Mouse (Mus musculus) v-Abl transformed pro-B cells (cell line): ENCODE measurements at regions not wholly inside any gene's neighbourhood (a gene's known extent, or its start where the extent isn't known, plus 50 kb on each side); places are given as distances from the start of the nearest gene placed in this dataset.

Experiments used
- in situ Hi-C, 2 experiments: fragments of 400-800 bp; cut with MboI; formaldehyde crosslinking; loops; one replicate each; pipeline ENCODE4 v1.15.1; 2025; ENCODE audit not compliant: unreplicated experiment in 2 of 2

DNA sequence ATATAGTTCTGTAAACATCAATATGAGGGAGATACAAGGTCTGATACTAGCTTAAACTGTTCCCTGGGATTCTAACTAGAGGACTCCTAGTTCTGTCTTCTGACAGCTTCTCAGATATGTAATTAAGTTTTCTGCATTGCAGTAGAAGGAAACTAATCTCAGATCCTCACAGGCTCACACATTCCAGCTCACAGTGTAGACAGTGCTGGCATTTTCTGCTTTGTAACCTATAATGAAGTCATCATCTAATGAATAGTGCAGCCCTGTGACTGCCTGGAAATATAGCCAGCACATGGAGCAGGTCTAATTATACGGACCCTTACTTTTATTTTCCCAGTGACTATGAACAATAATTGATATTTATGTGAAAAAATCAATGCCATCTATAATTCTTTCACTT lies 331.2 kb upstream of the Celf2 start:
- in situ Hi-C loops: no loop called here

DNA sequence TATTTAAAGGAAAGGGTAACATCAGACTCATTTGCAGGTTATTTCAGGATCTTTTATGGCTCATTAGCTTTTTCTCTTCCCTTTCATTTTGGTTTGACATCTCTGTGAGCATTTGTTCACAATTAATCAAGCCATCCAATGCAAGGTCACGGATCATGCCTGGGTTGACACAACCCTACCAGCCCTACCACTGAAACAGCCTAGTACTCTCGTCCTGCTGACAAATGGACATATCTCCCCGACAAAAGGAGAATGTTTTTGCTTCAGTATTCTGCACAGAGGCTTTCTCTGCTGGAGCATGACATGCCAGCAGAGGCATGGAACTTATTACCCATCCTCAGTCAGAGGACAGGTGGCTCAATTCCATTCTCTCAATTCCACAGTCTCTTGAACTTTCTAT lies 328.5 kb upstream of the Celf2 start:
- in situ Hi-C loops: no loop called here

DNA sequence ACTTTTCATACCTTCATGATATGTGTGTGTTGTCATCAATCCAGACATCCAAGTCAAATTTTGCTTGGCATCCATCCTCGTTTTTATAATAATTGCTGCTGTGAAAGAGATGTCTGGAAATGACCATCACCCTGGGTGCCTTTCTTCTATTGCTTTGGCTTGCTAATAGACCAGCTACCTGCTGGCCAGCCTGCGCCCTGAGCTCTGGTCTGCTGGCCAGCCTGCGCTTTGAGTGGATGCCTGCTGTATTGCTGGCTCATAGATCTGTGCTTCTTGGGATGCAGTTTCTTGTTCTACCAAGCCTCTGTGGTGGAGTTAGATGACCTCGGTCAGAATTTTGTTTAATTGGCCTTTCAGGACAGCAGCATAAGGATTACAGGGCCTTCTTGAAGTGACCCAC lies 321.9 kb upstream of the Celf2 start:
- in situ Hi-C loops: no loop called here

DNA sequence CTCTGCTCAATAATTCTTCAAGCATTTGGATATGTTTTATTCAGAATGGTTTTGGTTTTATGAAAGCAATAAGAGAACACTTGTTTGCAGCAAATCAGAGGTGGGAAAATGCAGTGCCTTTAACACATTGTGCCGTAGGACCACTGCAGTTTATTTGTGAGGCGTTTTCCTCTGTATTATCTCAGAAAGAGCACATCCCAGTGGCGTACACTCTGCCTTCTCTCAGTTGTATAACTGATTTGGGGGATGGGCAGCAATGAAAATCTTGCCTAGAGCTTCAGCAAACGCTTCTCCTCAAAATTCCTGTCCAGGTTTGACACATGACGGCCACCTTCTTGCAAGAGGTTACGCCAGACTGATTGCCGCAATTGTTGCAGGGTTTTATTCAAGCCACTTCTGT lies 316.9 kb upstream of the Celf2 start:
- in situ Hi-C loops: no loop called here

DNA sequence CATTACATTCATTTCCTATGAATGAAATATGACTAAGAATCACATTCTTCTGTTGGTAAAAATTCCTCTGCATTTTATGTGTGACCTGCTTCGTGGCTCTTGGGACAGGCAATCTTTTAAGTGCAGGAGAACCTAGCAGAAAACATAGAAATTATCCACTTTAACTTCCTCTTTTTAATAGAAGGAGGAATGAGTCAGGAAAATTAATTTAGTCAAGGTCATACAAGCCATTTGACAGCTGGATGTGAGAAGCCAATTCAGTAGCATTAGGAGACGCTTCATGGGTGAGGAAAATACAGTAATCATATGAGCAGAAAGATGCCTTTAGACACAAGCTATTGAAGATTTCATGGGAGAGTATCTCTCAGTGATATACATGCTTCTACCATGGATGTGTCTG lies 287.1 kb upstream of the Celf2 start:
- in situ Hi-C loops: no loop called here

DNA sequence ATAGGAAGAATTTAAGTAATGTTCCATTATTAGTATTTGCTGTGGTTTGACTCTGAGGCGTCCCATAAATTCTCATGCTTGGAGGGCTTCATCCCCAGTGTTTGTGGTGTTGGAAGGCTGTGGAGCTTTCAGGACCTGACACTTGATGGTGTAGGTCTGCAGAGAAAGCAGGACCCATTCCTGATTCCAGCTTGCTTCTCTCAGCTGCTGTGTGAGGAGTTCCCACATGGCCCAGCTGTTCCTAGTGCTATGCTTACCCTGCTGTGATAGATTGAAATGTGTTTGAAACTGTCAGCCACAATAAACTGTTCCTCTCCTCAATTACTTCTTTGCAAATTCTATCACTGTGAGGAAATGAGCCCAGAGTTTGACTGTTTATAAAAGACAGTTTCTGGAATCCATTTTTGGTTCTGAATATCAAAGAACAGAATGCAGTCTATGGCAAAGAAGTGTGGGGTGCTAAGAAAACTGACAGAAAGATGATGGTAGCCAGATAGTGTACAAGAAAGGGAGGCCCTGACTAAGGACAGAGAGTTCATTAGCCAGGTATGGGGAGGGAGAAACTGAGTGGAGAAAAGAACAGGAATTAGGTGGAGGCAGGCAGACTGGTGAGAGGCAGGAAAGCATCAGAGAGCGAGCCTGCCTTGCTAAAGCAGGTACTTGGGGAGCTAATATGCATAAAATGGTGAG lies 283.2 kb upstream of the Celf2 start:
- in situ Hi-C loops: no loop called here

DNA sequence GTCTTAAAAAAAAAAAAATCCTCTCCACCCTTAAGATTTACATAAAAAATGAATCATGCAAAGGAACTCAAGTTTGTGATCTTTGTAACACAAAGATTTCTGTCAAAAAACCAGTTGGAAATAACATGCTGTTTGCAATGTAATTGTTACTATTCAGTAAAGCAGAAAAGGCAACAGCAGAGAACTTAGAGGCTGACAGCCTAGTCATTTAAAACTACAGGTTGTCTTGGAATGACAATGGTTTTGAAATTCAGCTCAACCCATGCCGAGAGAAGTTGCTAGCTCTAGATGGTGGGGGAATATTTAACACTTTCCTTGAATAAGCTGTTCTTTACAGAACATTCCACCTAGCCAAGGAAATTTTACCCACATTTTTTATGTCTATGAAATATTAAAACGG lies 269.2 kb upstream of the Celf2 start:
- in situ Hi-C loops: no loop called here

DNA sequence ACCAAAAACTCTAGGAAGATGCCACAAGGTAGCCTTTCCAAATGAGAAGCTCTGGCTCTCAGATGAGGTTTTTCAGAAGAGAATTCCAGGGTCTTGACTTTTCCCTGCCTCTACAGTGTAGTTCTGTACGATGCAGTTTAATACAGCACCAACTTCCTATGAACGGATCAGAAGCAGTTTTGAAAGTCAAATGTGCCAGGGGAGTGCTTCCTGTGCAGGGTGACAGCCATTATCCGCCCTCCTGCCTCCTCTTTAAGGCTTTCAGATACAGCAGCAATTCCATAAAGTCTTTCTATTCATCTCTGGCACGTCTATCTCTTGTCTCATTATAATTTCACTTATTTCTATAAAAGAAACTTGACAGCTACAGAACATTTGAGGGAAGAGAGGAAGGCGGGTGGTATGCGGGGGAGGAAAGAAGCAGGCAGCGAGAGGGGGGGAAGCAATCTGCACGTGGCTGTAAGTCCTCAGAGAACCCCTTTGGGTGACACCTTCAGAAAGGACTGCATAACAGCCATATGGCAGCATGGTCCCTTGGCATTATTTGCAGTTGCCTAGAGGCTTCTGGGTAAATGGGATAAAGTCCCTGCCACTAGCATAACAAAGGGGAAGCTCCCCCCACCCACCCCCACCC lies 224.9 kb upstream of the Celf2 start:
- in situ Hi-C loops: no loop called here

DNA sequence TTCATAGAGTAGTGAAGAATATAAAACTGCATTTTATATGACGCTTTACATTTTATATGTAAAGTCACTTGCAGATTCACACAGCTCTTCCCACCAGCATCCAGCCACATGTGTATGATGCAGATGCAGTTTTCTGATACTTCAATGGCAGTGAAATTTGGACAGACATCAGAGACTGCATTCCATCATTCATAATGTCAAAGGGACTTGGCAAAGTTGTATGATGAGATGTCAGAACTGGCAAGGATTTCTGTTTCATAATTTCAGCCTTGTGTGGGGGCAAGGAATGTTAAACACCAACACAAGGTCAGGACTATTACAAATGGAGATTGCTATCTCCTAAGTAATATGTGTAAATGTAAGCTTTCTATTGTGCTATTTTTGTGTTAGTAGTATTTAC lies 221.6 kb upstream of the Celf2 start:
- in situ Hi-C loops: no loop called here

DNA sequence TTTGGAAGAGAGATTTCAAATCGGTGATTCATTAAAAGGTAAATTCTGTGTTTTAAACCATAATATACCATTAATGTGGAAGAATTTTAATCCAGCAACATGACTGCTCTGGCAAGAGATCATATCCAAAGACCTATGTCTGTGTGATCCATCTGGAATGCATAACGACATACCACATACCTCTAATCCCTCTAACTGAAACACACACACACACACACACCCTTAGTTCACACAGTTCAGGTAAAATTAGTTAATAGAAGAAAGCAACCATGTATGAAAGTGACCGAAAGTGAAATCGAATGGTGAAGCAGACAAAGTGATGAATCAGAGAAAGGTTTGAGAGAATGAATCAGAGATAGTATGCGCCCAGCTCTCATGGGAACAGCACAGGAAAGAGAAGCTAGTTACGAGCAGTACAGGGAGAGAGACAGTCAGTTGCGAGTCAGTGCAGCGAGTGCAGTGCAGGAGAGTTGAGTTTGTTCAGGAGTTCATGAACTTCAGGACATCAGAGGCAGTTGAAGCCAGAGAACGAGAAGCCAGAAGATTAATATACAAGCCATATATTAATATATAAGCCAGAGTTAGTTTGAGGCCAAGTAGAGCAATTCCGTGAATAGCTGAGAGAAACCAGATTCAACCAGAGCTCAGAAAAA lies 213.0 kb upstream of the Celf2 start:
- in situ Hi-C loops: loop anchor here in 1 of 2 experiments (25.0 kb wide), 1 partner anchor 1210 kb away; no protein-coding TSS in a partner anchor

DNA sequence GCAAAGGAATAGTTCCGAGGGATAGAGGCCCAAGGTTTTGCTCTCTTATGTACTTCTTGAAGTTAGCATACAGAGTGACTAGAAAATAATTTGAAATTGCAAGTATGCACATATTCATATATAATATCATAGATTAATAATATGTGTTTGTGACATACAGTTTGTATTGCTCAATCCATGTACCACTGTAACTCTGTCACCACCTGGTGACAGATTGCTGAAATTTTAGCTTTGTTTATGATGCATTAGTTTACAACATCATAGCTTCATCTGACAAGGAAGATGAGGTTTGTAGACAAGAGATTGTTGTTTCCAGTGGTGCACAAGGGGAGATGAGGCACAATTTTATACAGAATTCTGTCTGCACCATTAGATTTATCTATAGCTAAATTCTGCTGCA lies 201.7 kb upstream of the Celf2 start:
- in situ Hi-C loops: loop anchor here in 1 of 2 experiments (25.0 kb wide), 1 partner anchor 1199 kb away; no protein-coding TSS in a partner anchor

DNA sequence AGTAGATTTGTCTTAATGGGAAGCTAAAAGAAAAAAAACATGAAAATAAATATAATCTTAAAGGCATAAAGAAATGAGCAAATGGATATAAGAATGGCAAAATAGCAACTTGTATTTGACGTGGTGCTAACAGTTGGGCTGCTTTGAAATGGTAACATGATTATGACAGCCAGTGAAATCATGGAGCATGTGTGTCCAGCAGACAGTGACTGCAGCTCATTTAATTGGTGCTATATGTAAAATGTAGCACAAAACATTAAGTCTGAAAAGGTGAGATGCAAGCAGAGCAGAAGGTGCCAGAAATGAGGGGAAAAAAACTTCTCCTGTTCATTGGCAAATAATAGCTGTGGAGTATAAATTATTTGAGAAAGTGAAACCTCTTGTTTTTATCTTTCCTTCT lies 201.1 kb upstream of the Celf2 start:
- in situ Hi-C loops: loop anchor here in 1 of 2 experiments (25.0 kb wide), 1 partner anchor 1198 kb away; no protein-coding TSS in a partner anchor

DNA sequence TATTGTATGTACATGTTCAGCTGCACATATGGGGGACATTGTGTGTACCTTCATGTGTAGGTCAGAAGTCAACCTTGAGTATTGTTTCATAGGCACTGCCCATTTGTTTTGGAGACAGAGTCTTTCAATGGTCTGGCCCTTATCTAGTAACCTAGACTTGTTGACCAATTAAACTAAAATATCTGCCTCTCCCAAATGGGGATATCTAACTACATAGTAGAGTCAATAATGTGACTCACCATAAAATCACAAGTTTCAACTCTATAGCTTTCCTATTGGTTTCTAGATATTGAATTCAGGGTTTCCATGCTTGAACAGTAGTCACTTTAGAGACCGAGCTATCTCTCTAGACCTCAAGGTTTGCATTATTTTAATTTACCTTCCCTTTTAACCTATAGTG lies 174.0 kb upstream of the Celf2 start:
- in situ Hi-C loops: no loop called here

DNA sequence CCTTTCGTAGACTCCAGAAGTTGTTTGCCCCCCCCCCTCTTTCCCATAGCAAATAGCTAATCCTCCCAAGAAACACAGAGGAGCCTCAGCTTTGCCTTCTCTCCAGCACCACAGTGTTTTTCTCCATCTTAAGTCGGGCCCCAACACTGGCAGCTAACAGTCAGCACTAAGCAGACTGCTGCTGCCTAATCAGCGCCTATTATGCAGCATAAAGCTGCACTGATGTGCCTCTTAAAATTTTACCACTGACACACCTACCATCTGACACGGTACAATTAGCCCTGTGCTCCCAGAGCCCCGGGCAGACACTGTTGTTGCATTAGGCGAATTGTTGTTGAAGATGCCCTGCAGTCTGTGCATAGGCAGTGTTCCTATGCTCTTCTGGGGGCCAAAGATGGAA lies 131.5 kb upstream of the Celf2 start:
- in situ Hi-C loops: no loop called here

DNA sequence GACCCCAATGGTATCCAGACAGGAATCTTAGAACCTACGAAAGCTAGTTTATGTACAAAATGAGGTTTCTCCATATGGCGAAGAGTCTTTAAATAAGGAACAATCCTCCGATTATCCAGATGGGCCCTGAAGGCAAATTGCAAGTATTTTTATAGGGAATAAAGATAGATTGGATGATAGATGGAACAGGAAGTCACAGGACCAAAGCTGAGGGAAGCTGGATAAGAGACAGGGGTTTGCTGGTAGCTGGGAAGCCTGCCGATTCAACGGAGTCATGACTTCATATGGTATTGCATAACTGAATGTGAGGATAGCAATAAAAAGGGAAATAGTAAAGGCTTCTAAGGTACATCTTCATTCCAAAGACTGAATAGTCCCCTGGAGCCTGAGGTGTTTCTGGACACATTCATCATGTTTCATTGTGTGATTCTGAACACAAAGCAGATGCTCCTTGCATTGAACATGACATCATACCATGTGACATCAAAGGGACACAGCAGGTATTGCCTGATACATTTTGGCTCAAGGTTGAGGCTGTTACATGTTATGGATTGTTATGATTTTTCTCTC lies 113.4 kb upstream of the Celf2 start:
- in situ Hi-C loops: no loop called here

DNA sequence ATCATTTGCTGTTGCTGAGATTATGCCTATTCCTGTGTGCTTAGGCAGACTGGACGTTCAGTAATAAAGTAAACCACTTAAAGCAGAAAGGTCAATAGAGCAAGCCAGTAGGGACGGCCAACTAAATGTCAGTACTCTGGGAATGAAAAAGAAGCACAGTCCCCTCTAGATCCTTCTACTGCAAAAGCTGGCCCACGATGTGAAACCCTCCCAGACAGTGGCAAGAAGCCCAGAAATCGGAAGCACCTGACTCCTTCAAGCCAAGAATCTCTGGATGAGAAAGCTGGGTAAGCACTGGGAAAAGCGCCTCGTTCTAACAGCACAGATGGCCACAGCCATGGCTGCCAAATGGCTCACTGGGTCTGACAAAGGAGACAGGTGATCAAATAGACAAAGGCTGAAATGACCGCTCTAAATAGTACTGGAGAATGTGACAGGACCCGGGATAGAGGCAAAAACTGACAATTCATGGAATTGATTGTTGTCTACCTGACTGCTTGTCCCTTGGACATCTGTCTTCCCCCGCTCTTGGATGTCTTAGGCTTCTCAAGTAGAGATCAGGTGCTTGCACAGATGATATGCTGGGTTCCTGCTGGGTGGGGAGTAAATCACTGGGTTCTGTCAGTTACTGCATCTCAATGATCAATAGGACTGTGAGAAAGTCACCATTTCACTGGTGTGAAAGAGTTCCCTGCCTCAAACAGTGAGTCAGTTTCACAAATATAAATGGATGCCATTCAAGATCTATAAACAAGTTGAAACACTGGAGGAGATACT lies 110.7 kb upstream of the Celf2 start:
- in situ Hi-C loops: no loop called here

DNA sequence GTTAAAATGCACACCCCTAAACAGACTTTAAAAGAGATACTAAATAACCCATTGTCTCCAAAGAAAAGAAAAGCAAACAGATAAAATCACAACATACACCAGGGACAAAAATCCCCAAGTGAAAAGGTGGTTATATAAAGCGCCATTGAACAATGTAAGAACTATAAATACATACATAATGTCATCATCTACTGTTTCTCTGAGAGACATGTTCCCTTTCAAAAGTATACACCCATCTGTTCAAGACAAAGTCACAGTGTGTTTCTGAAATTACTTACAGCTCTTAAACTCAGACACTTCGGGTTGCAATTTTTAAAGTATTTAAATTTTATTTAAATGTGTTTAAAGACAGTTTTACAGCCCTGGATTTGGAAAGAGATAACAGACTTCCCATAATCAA lies 68.8 kb upstream of the Celf2 start:
- in situ Hi-C loops: no loop called here
